Mouse (Mus musculus) limb, embryonic 15.5 days (tissue): ENCODE data around the gene Kcmf1. TPM values are rescaled to one million over a fixed set of nuclear protein-coding genes. Genes with fewer than 3 reads are reported as not detected.
"Not testable (repeated sequence)": the region's sequence is repeated elsewhere in the genome, so short reads cannot be mapped to it uniquely, and the experiment has no call there.

Experiments used
- ATAC-seq: fragments of 200-750 bp; cut with Nextera tagmentation; 2 replicates; pipeline ENCODE4 v1.8.0; 2017; ENCODE audit warnings: low read depth, moderate TSS enrichment; ENCODE audit not compliant: insufficient number of reproducible peaks, low FRiP score, low TSS enrichment
- H3K27ac ChIP-seq: fragments of 300-500 bp; sonication (generic); 2 replicates; pipeline ENCODE4 v1.5.1; 2015; ENCODE audit warnings: moderate library complexity, mild to moderate bottlenecking, inconsistent platforms
- H3K27me3 ChIP-seq: fragments of 300-500 bp; sonication (generic); 2 replicates; pipeline ENCODE4 v1.6.1; 2015; ENCODE audit warnings: inconsistent platforms
- H3K36me3 ChIP-seq: fragments of 300-500 bp; sonication (generic); 2 replicates; pipeline ENCODE4 v1.6.1; 2015; ENCODE audit warnings: inconsistent platforms
- H3K4me1 ChIP-seq: fragments of 300-500 bp; sonication (generic); 2 replicates; pipeline ENCODE4 v1.6.1; 2015; ENCODE audit warnings: inconsistent platforms
- H3K4me2 ChIP-seq: fragments of 300-500 bp; sonication (generic); 2 replicates; pipeline ENCODE4 v1.6.1; 2015; ENCODE audit warnings: mild to moderate bottlenecking, inconsistent platforms
- H3K4me3 ChIP-seq: fragments of 300-500 bp; sonication (generic); 2 replicates; pipeline ENCODE4 v1.5.1; 2015; ENCODE audit warnings: mild to moderate bottlenecking, inconsistent platforms
- H3K9ac ChIP-seq: fragments of 300-500 bp; sonication (generic); 2 replicates; pipeline ENCODE4 v1.6.1; 2015; ENCODE audit warnings: inconsistent platforms
- H3K9me3 ChIP-seq: fragments of 300-500 bp; sonication (generic); 2 replicates; pipeline ENCODE4 v1.6.1; 2016; ENCODE audit warnings: inconsistent platforms
- WGBS: fragments of 180-500 bp; shearing (Covaris S2); methylation state at CpG from one replicate; pipeline ENCODE4 v1.1.7; 2015; 5-methylcytosine and 5-hydroxymethylcytosine counted together
- polyA plus RNA-seq: library from polyadenylated mRNA; unstranded; fragments of >200 nt; fragmentation: Nextera tagmentation; extraction: Ambion mirVana; gene quantifications from 2 replicates; pipeline ENCODE4 v1.2.1, GENCODE M21; 2015

The Kcmf1 gene
- polyA plus RNA-seq, 1 experiment from 2014 or later, result 38.9 TPM

DNA sequence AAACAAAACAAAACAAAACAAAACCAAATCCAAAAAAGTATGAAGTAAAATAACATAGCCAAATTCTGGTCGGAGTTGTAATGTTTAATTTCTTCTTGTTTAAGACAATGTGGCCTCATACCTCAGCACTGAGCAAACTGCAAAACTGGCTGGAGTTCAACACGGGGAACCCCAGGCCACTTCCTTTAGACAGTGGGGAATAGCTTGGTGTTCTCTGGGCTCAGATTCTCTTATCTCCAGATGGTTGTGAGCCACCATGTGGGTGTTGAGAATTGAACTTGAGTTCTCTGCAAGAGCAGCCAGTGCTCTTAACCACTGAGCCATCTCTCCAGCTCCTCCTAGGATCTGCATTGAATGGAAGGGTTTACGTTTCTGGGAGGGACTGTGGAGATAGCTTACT lies 67.9 kb downstream of the Kcmf1 start:
- H3K36me3 ChIP-seq, result no peaks in the 10 kb centered on the region

DNA sequence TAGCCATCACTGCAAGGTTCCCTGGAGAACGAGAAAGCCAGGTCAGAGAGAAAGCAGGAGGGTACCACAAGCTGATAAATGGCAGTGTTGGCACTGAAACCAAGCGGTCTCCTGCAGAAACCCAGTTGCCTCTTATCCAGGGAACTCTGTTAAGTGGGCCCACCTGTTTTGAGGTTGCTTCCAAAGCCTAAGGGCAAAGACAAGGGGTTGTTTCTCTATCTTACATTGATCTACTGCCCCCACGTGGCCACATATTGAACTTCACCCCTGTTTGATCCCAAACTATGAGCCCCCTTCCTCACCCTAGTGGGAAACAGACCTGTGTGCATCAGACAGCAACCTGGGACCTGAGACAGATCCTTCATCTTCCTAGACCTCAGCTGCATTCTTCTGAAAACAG lies 68.5 kb downstream of the Kcmf1 start:
- WGBS, result 11% methylated on average over 3 of the region's 3 CpGs
- Histone ChIP-seq H3K4me3 (no peak overlapping the region), H3K36me3 (no peaks in the 10 kb centered on the region), H3K27me3 (no peaks in the 10 kb centered on the region), H3K4me1 (peaks cover 3% of the 10 kb centered on the region; the same call in 1 of the 2 replicates), H3K4me2 (no peak overlapping the region), H3K27ac (no peak overlapping the region), H3K9ac (no peak overlapping the region), H3K9me3 (no peaks in the 10 kb centered on the region)
- no peak for ATAC-seq

More for the DNA sequence above, 67.9 kb downstream of the Kcmf1 start:
- Histone ChIP-seq H3K27me3 (no peaks in the 10 kb centered on the region), H3K9me3 (no peaks in the 10 kb centered on the region), H3K4me3 (no peak overlapping the region), H3K4me1 (peaks cover 3% of the 10 kb centered on the region; the same call in 1 of the 2 replicates), H3K27ac (no peak overlapping the region), H3K4me2 (no peak overlapping the region), H3K9ac (no peak overlapping the region)
- whole genome bisulfite sequencing, result 56% methylated on average over 3 of the region's 3 CpGs
- ATAC-seq, result no peak

DNA sequence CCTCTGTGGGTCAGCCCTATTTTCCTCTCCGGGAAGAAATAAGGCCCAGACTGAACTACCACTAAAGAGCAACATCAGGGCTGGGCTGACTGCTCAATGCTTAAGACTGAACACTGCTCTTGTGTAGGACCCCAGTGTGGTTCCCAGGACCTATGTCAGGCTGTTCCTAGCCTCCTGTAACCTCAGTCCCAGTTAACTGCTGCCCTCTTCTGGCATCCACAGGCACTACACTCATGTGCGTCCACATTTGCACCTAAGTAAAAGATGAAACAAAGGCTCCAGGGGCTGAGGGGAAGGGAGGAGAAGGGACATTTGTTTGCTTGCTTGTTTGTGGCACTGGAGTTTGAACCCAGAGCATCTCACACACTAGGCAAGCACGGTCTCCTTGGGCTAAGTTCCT lies 70.9 kb downstream of the Kcmf1 start:
- Histone ChIP-seq H3K9me3 (no peaks in the 10 kb centered on the region), H3K9ac (no peak overlapping the region), H3K27ac (no peak overlapping the region), H3K27me3 (no peaks in the 10 kb centered on the region), H3K36me3 (no peaks in the 10 kb centered on the region), H3K4me3 (no peak overlapping the region), H3K4me1 (peaks cover 12% of the 10 kb centered on the region), H3K4me2 (no peak overlapping the region)
- no peak for ATAC-seq
- WGBS, result 81% methylated on average over 3 of the region's 3 CpGs

DNA sequence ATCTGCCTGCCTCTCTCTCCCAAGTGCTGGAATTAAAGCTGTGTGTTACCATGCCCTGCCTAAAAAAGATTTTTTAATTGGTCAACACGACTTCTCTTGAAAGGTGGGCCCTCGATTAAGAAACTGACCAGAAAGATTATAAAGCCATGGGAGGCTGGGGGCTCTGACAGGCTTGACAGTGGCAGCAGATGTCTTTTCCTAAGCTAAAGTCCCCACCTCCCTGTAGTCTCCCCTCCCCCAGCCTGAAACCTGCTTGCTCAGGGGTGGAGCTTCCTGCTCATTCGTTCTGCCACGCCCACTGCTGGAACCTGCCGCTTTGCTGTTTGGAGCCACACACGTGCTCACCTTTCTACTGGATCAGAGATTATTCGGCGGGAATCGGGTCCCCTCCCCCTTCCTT lies 71.7 kb downstream of the Kcmf1 start:
- H3K27ac ChIP-seq, H3K27me3 ChIP-seq, H3K9me3 ChIP-seq, H3K9ac ChIP-seq, H3K4me3 ChIP-seq, ATAC-seq, H3K36me3 ChIP-seq: not testable (repeated sequence)
- Histone ChIP-seq H3K4me1 (peaks cover 12% of the 10 kb centered on the region), H3K4me2 (peak overlapping the region; percentile 10; the same call in 1 of the 2 replicates)
- WGBS, result 4% methylated on average over 9 of the region's 9 CpGs

DNA sequence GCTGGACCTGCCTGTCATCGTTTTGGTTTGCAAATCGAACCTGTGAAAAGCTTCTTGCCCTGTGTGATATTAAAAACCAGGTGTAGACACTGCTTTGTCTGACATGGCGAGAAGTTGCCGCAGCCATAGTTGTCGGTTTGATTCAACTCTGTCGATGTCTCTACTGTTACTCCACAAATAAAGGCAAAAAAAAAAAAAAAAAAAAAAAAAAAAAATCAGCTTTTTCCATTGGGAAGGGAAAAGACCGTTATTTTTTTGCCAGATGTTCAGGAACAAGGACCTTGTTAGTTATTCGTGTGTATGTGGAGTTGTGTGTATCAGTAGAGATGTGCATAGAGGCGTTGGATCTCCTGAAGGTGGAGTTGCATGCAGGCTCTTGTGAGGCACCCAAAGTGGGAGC lies 74.0 kb downstream of the Kcmf1 start:
- H3K4me2 ChIP-seq, result no peak overlapping the region; the same call in 1 of the 2 replicates
- no peak overlapping the region for H3K27ac ChIP-seq
- 47% methylated on average over 9 of the region's 9 CpGs for WGBS
- ATAC-seq, result no peak
- no peaks in the 10 kb centered on the region for H3K9me3 ChIP-seq
- H3K4me3 ChIP-seq, result no peak overlapping the region
- peaks cover 9% of the 10 kb centered on the region for H3K4me1 ChIP-seq
- H3K9ac ChIP-seq, result no peak overlapping the region
- H3K36me3 ChIP-seq, result no peaks in the 10 kb centered on the region
- no peaks in the 10 kb centered on the region for H3K27me3 ChIP-seq

DNA sequence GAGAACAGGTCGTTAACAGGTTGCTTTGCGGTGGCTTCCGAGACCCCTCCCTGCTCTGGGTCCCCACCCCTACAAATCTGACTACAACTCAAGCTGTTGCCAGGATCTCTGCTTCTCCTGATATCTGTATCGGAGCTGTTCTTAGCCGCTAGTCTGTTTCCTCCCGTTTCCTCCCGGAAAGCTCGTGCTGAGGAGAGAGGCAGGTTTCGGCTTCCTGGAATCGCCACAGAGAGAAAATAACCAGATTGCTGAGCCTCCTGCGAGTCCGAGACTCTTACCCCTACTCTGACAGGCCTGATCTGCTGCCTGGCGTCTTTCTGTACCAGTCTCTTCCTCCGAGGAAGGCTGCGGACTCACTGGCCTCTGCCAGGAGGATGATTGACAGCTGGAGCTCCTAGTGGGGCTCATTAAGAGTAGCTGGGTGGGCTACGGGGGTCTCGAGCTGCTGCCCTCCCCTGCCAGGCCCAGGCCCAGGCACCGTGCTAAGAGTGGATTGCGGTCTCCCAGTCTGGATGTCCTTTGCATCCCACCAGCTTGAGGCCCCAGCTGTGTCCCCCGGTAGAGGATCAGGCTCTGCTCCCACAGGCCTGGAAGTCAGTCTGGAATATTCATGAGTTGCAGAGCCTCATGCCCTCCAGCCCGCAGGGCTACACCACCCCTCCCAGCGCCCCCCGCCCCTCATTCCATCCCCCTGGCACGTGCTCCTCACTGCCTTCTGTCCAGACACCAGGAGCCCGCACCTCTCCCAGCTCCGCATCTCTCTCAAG lies 74.6 kb downstream of the Kcmf1 start:
- Histone ChIP-seq H3K4me2 (peak overlapping the region; percentile 45), H3K9ac (no peak overlapping the region), H3K9me3 (no peaks in the 10 kb centered on the region), H3K36me3 (no peaks in the 10 kb centered on the region), H3K27me3 (no peaks in the 10 kb centered on the region), H3K4me3 (peak overlapping the region; percentile 25), H3K27ac (no peak overlapping the region), H3K4me1 (peaks cover 9% of the 10 kb centered on the region)
- 8% methylated on average over 26 of the region's 26 CpGs for WGBS
- ATAC-seq, result no peak; the same call in 1 of the 2 replicates

DNA sequence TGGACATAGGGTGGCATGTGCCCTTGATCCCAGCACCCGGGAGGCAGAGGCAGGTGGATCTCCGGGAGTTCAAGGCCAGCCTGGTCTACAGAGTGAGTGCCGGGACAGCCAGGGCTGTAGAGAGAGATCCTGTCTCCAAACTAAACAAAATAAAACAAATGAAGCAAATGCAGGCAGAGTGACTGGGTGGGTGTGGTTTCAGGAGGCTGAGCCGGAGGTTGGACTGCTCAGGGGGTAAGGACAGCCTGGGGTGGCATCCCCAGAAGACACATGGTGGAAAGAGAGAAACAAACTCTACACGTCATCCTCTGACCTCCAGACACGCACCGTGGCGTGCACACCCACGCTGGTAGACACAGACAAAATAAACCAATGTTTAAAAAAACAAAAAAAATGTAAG lies 86.3 kb downstream of the Kcmf1 start:
- no peak overlapping the region for H3K4me2 ChIP-seq
- no peak for ATAC-seq
- H3K36me3 ChIP-seq, result no peaks in the 10 kb centered on the region
- peaks cover 7% of the 10 kb centered on the region; the same call in 1 of the 2 replicates for H3K4me1 ChIP-seq
- H3K27ac ChIP-seq, result no peak overlapping the region
- 80% methylated on average over 9 of the region's 9 CpGs for WGBS
- H3K27me3 ChIP-seq, result no peaks in the 10 kb centered on the region
- H3K4me3 ChIP-seq, result no peak overlapping the region
- H3K9me3 ChIP-seq, result no peaks in the 10 kb centered on the region
- H3K9ac ChIP-seq, result no peak overlapping the region

DNA sequence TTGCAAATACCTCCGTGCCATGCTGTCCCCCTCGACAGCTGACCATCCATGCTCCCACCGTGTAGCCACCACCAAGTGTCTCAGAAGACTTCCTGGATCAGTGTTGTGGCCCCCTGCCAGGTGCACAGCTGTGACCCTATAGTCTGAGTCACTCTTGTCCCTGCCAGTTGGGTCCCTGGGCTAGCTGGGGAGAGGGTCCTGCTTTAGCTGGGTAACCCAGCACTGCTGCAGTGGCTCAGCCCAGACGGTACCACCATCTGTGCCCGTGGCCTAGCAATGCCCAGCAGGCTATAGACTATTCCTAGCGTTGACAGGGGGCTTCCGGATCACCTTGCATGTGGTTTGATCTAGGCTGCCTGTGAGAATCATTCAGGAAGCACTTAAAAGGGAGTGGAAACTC lies 89.5 kb downstream of the Kcmf1 start:
- Histone ChIP-seq H3K4me3 (no peak overlapping the region), H3K4me1 (peaks cover 9% of the 10 kb centered on the region; the same call in 1 of the 2 replicates), H3K27me3 (no peaks in the 10 kb centered on the region), H3K9ac (no peak overlapping the region), H3K9me3 (no peaks in the 10 kb centered on the region), H3K36me3 (no peaks in the 10 kb centered on the region), H3K27ac (no peak overlapping the region), H3K4me2 (no peak overlapping the region)
- WGBS, result 61% methylated on average over 7 of the region's 7 CpGs
- ATAC-seq, result no peak

DNA sequence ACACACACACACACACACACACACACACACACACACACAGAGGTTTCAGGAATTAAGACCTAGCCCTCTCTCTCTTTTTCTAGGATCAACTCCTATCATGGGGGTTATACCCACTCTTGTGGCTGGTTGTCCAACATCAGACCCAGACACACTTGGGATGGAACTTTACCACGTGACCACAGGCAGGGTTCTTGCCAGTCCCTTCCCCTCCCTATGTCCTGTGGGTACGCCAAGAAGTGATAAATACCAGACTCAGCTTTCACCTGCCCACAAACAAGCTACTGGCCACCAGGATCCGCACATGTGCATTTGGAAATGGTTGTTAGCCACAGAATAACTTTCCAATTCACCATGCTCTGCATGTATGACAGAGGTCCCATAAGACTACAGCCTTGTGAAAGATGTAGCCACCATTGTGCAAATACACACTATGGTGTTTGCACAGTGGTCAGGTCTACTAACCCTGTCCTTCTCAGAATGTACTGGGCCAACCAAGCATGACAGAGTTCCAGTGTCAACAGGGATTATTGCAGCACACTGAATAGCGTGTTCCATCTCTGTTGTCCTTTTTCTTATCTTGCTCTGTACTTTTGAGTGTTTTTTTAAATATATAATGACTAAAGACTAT lies 90.1 kb downstream of the Kcmf1 start:
- Histone ChIP-seq H3K4me1 (peaks cover 9% of the 10 kb centered on the region; the same call in 1 of the 2 replicates), H3K9ac (no peak overlapping the region), H3K27me3 (no peaks in the 10 kb centered on the region), H3K9me3 (no peaks in the 10 kb centered on the region), H3K27ac (no peak overlapping the region), H3K36me3 (no peaks in the 10 kb centered on the region), H3K4me3 (no peak overlapping the region), H3K4me2 (no peak overlapping the region)
- ATAC-seq, result no peak
- 61% methylated on average over 4 of the region's 4 CpGs for WGBS

DNA sequence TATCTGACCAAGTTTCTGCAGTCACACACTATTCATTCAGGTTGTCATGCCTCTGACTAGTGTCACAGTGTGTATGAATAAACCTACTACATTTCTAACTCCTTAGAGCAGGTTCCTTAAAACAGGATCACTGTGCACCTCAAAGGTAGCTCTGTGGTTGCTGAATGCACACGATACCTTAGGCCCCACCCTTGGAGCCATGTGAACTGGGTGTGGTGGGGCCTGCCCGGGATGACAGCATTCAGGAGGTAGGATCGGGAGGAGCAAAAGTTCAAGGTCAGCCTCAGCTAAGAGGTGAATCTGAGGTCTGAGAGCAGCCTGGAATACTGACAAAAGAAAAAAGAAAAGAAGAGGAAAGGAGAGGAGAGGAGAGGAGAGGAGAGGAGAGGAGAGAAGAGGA lies 91.4 kb downstream of the Kcmf1 start:
- H3K4me1 ChIP-seq, result peaks cover 4% of the 10 kb centered on the region; the same call in 1 of the 2 replicates
- H3K27ac ChIP-seq, result no peak overlapping the region
- ATAC-seq, result no peak
- H3K27me3 ChIP-seq, result no peaks in the 10 kb centered on the region
- H3K9ac ChIP-seq, result no peak overlapping the region
- H3K4me3 ChIP-seq, result no peak overlapping the region
- H3K9me3 ChIP-seq, result no peaks in the 10 kb centered on the region
- no peaks in the 10 kb centered on the region for H3K36me3 ChIP-seq
- 43% methylated on average over 3 of the region's 3 CpGs for WGBS
- no peak overlapping the region for H3K4me2 ChIP-seq

DNA sequence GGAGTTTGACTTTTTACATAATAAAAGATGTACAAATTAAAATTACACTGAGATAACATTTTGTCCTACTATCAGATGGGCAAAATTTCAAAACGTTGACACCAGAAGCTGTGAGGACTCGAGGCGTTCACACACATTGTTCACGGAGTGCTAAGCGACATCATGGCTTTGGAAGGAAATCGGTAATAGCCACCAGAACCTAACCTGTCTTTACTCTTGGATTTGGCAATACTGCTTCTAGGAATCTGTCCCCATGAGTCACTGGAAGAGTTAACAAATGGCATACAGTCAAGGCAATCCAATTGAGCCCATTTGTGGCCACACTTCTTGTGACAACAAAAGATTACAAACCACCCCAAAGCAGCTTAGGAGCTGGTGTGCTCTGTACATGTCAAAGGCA lies 96.1 kb downstream of the Kcmf1 start:
- H3K4me3 ChIP-seq, result no peak overlapping the region
- H3K27ac ChIP-seq, result no peak overlapping the region
- no peaks in the 10 kb centered on the region for H3K27me3 ChIP-seq
- ATAC-seq, result no peak
- no peaks in the 10 kb centered on the region for H3K9me3 ChIP-seq
- H3K36me3 ChIP-seq, result no peaks in the 10 kb centered on the region
- WGBS, result 65% methylated on average over 6 of the region's 6 CpGs
- no peak overlapping the region for H3K9ac ChIP-seq
- no peak overlapping the region for H3K4me2 ChIP-seq
- peaks cover 2% of the 10 kb centered on the region; the same call in 1 of the 2 replicates for H3K4me1 ChIP-seq

DNA sequence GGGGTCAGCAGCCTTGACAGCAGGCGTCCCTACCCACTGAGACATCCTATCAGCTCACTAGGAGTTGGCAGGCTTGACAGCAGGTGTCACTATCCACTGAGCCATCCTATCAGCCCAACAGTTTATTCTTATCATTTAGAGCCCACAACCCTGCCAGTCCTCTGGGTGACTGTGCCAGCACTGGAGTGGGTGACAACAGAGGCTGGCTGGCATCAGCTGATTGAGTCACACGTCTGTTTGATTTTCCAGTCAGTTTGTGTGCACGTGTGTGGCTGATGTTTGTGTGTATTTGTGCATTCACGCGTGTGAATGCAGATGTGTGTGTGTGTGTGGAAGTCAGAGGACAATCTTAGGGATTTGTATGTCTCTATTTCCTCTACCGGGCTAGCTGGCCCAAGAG lies 97.7 kb downstream of the Kcmf1 start:
- Histone ChIP-seq H3K27me3 (no peaks in the 10 kb centered on the region), H3K9ac (no peak overlapping the region), H3K4me1 (peaks cover 2% of the 10 kb centered on the region; the same call in 1 of the 2 replicates), H3K4me3 (no peak overlapping the region), H3K4me2 (no peak overlapping the region), H3K9me3 (no peaks in the 10 kb centered on the region), H3K36me3 (no peaks in the 10 kb centered on the region), H3K27ac (no peak overlapping the region)
- no peak for ATAC-seq
- WGBS, result 83% methylated on average over 6 of the region's 6 CpGs
